15 mouse cellular contexts compared by ENCODE assay signal in genomic region chr1:170699553-170699952, GRCm38 (mm10). TPM values are rescaled to one million over a fixed set of nuclear protein-coding genes. Genes with fewer than 3 reads are reported as not detected.
A peak's percentile ranks its signal among the peaks of the same experiment; 100 is the strongest.
DNase-seq lines count a peak whose midpoint lies in the region; TF ChIP-seq lines count a peak whose summit lies in the region.
"Had no signal": no experiment of that assay in that cellular context is flagged by ENCODE, and none has a peak within 500 bp of the region (broad histone marks: within the 10 kb centered on the region; RNA-seq: fewer than 3 reads in every experiment).

No protein-coding gene starts in this region.

- DNase-seq in heart, adult 18-20 months: peak; percentile 42 to 53
- no peak for DNase-seq in heart, postnatal 25 days (ENCODE audit: low spot score)
- DNase-seq in lung, postnatal 14 days: peak; percentile 23
- no peak for DNase-seq in lung, adult 2 months
- peak; percentile 47 to 50 for DNase-seq in heart, postnatal 10 days
- no peak for DNase-seq in thymus, postnatal 14 days
- no peak for DNase-seq in embryo, embryonic 10.5 days (ENCODE audit: low spot score)
- DNase-seq: adrenal gland, postnatal 25 days; kidney, adult 11 months; right cerebral cortex, adult 18-20 months had no signal

- no peak overlapping the region for H3K4me3 ChIP-seq in lung, adult 2 months (replicated peaks; ENCODE audit: extremely low read depth, low read depth, low read length)
- H3K4me3 ChIP-seq: hindbrain, embryonic 15.5 days; liver, embryonic 12.5 days; midbrain, embryonic 12.5 days had no signal

- 54% methylated on average over 9 of the region's 9 CpGs for WGBS in lung, adult 2 months

- intact Hi-C loops in heart, postnatal 25 days (cut with DNase I): no loop called here
- intact Hi-C loops in heart, postnatal 10 days (cut with DNase I): no loop called here

- no peak for TF ChIP-seq POLR2A in lung, adult 2 months (IDR thresholded peaks at IDR 0.05; ENCODE audit: borderline replicate concordance, extremely low read depth, low read depth, low read length)

- no peak for TF ChIP-seq CTCF in lung, adult 2 months (IDR thresholded peaks at IDR 0.05; ENCODE audit: insufficient read depth, low read length)

- no peaks in the 10 kb centered on the region for H3K4me1 ChIP-seq in lung, adult 2 months (ENCODE audit: control insufficient read depth, insufficient read depth, low read length)
- H3K4me1 ChIP-seq: hindbrain, embryonic 15.5 days; midbrain, embryonic 12.5 days had no signal

RNA-seq across cellular contexts. Expression of gene Olfml2b, which starts 55.2 kb away (rescaled TPM):
- total RNA-seq in heart, adult 18-20 months (2021): 10 to 100 TPM; 11.8 to 14.8 TPM
- 10 to 100 TPM in 1 of 2 experiments, 1 to 10 TPM in 1; 9.8 to 13.1 TPM for total RNA-seq in heart, postnatal 25 days (2021)
- 16.1 and 16.7 TPM in 2 replicates for polyA plus RNA-seq in lung, adult 2 months (2012; rRNA removed)
- total RNA-seq in heart, postnatal 10 days (2021): 10 to 100 TPM; 23.4 to 26.6 TPM
- total RNA-seq: MEL had no signal
- polyA plus RNA-seq: CD4-positive, CD25-positive, alpha-beta regulatory T cell, adult 4 months had no signal

Comparison
In these comparisons a context has a peak if more than half of its experiments do, and no peak if none do; other contexts are left out.
1. DNase-seq: peak in heart, adult 18-20 months (2 of 2), lung, postnatal 14 days (single experiment) and heart, postnatal 10 days (2 of 2); none in heart, postnatal 25 days (single experiment), lung, adult 2 months (single experiment), thymus, postnatal 14 days (single experiment) and embryo, embryonic 10.5 days (single experiment).